Mouse (Mus musculus) ES-Bruce4 (cell line): Measurements from ENCODE around the gene Dst.

ENCODE experiments used
- CTCF ChIP-seq: IDR thresholded peaks from one replicate; pipeline ENCODE4 v1.8.1; 2011; ENCODE audit warnings: low read depth, low read length
- EP300 ChIP-seq: IDR thresholded peaks from 2 replicates; pipeline ENCODE4 v1.6.1; 2011; ENCODE audit warnings: low read depth, low read length; ENCODE audit not compliant: insufficient read depth
- POLR2A ChIP-seq: IDR thresholded peaks from one replicate; pipeline ENCODE4 v1.8.1; 2011; ENCODE audit warnings: low read length; ENCODE audit not compliant: insufficient read depth

DNA sequence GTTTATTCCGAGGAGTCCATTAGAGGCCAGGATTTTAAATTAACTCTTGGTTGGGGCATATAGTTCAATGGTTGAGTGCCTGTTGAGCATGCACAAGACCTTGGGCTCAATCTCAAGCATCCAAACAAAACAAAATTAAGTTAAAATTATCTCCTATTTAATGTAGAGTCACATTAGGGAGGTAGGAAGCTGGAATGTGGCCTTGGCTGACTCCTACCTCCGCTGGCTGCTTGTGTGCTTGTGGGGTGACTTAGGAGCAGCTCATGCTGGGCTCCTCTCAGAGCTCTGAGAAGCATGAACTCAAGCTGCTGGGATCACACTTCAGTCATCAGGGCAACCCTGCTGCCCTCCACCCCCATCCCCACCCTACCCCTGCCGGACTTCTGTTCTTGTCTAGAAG is 181.0 kb downstream of the Dst start:
- TF ChIP-seq EP300: no peak
- TF ChIP-seq POLR2A: no peak
- TF ChIP-seq CTCF: no peak
